In genomic region chr11:32587191-32588089, GRCm38 (mm10) we compare ENCODE assay signal across 10 mouse cellular contexts. TPM values are rescaled to one million over a fixed set of nuclear protein-coding genes. Genes with fewer than 3 reads are reported as not detected.
A peak's percentile ranks its signal among the peaks of the same experiment; 100 is the strongest.
DNase-seq lines count a peak whose midpoint lies in the region; ATAC-seq lines count a peak whose summit lies in the region.
"Had no signal": no experiment of that assay in that cellular context is flagged by ENCODE, and none has a peak within 500 bp of the region (broad histone marks: within the 10 kb centered on the region; RNA-seq: fewer than 3 reads in every experiment).

No protein-coding gene starts in this region.

- H3K4me1 ChIP-seq in heart, embryonic 12.5 days (replicated peaks): peaks cover 17% of the 10 kb centered on the region
- peaks cover 14% of the 10 kb centered on the region for H3K4me1 ChIP-seq in forebrain, embryonic 16.5 days (replicated peaks; ENCODE audit: control insufficient read depth, insufficient read depth, low read length)
- no peaks in the 10 kb centered on the region for H3K4me1 ChIP-seq in midbrain, embryonic 16.5 days (ENCODE audit: control insufficient read depth, insufficient read depth, low read length)

- WGBS in heart, embryonic 12.5 days: 68% methylated on average over 17 of the region's 17 CpGs
- 76% methylated on average over 17 of the region's 17 CpGs for WGBS in forebrain, embryonic 16.5 days
- WGBS in midbrain, embryonic 16.5 days: 74% methylated on average over 17 of the region's 17 CpGs

- no peak for DNase-seq in heart, postnatal 14 days
- DNase-seq in CD4-positive, CD25-positive, alpha-beta regulatory T cell, adult 2 months (ENCODE audit: low read depth, low spot score): peak; percentile 74
- no peak for DNase-seq in embryo, embryonic 10.5 days (ENCODE audit: low spot score)
- no peak for DNase-seq in frontal cortex, postnatal 10 days (ENCODE audit: low spot score in 2 of 2)
- no peak for DNase-seq in embryo, embryonic 11 days

- no peak for ATAC-seq in heart, embryonic 12.5 days (ENCODE audit: insufficient number of reproducible peaks, low FRiP score)
- no peak for ATAC-seq in forebrain, embryonic 16.5 days
- ATAC-seq in midbrain, embryonic 16.5 days: peak; percentile 14; the same call in 1 of the 2 replicates

- no peaks in the 10 kb centered on the region for H3K36me3 ChIP-seq in heart, embryonic 12.5 days
- no peaks in the 10 kb centered on the region for H3K36me3 ChIP-seq in forebrain, embryonic 16.5 days (ENCODE audit: control insufficient read depth, insufficient read depth)
- H3K36me3 ChIP-seq in midbrain, embryonic 16.5 days (ENCODE audit: control insufficient read depth, insufficient read depth, low read length): no peaks in the 10 kb centered on the region

- no peak overlapping the region for H3K4me3 ChIP-seq in heart, embryonic 12.5 days
- no peak overlapping the region for H3K4me3 ChIP-seq in forebrain, embryonic 16.5 days (replicated peaks; ENCODE audit: low read length)
- no peak overlapping the region for H3K4me3 ChIP-seq in midbrain, embryonic 16.5 days (ENCODE audit: low read depth, low read length)
- H3K4me3 ChIP-seq: heart, adult 2 months had no signal

- peak overlapping the region; percentile 36 for H3K9ac ChIP-seq in heart, embryonic 12.5 days
- peak overlapping the region; percentile 43 for H3K9ac ChIP-seq in forebrain, embryonic 16.5 days (replicated peaks; ENCODE audit: low read depth, low read length)
- no peak overlapping the region; the same call in 1 of the 2 replicates for H3K9ac ChIP-seq in midbrain, embryonic 16.5 days (ENCODE audit: low read depth, low read length)

- intact Hi-C loops in heart, postnatal 14 days (cut with DNase I): loop anchor here (1.0 to 5.0 kb wide), 3 partner anchors 55 to 245 kb away; partner anchors contain the start of gene Efcab9

- H3K4me2 ChIP-seq in heart, embryonic 12.5 days: no peak overlapping the region
- no peak overlapping the region for H3K4me2 ChIP-seq in forebrain, embryonic 16.5 days (ENCODE audit: low read length)
- no peak overlapping the region for H3K4me2 ChIP-seq in midbrain, embryonic 16.5 days (ENCODE audit: low read length)

- H3K27me3 ChIP-seq in heart, embryonic 12.5 days (replicated peaks): no peaks in the 10 kb centered on the region
- H3K27me3 ChIP-seq in forebrain, embryonic 16.5 days (replicated peaks; ENCODE audit: control insufficient read depth, insufficient read depth, low read length): no peaks in the 10 kb centered on the region
- no peaks in the 10 kb centered on the region for H3K27me3 ChIP-seq in midbrain, embryonic 16.5 days (ENCODE audit: control insufficient read depth, insufficient read depth, low read depth, low read length)

- H3K9me3 ChIP-seq in heart, embryonic 12.5 days (replicated peaks): no peaks in the 10 kb centered on the region
- H3K9me3 ChIP-seq in forebrain, embryonic 16.5 days (ENCODE audit: control insufficient read depth, low read length): no peaks in the 10 kb centered on the region
- no peaks in the 10 kb centered on the region for H3K9me3 ChIP-seq in midbrain, embryonic 16.5 days (replicated peaks; ENCODE audit: control insufficient read depth, low read length, poor library complexity, severe bottlenecking)

- H3K27ac ChIP-seq in heart, embryonic 12.5 days (ENCODE audit: poor library complexity, severe bottlenecking): no peak overlapping the region
- no peak overlapping the region for H3K27ac ChIP-seq in forebrain, embryonic 16.5 days (ENCODE audit: low read length)
- peak overlapping the region; percentile 6; the same call in 1 of the 2 replicates for H3K27ac ChIP-seq in midbrain, embryonic 16.5 days (ENCODE audit: low read length)
- H3K27ac ChIP-seq: heart, adult 2 months had no signal

RNA-seq across cellular contexts. Expression of gene Stk10, which starts 54.3 kb away (rescaled TPM):
- polyA plus RNA-seq in heart, embryonic 12.5 days (2016; fragmentation: Nextera tagmentation; extraction: Ambion mirVana): 2.9 and 3.2 TPM in 2 replicates
- total RNA-seq in heart, postnatal 14 days (2021): 10 to 100 TPM; 14.3 to 14.5 TPM
- 2.1 and 2.8 TPM in 2 replicates for polyA plus RNA-seq in forebrain, embryonic 16.5 days (2015; fragmentation: Nextera tagmentation; extraction: Ambion mirVana)
- 1.2 and 1.7 TPM in 2 replicates for polyA plus RNA-seq in midbrain, embryonic 16.5 days (2015; fragmentation: Nextera tagmentation; extraction: Ambion mirVana)

RNA-seq across cellular contexts. Expression of gene Fbxw11, which starts 55.1 kb away (rescaled TPM):
- polyA plus RNA-seq in heart, embryonic 12.5 days (2016; fragmentation: Nextera tagmentation; extraction: Ambion mirVana): 76.0 and 79.2 TPM in 2 replicates
- total RNA-seq in heart, postnatal 14 days (2021): 10 to 100 TPM; 51.0 to 55.4 TPM
- 125 and 137 TPM in 2 replicates for polyA plus RNA-seq in forebrain, embryonic 16.5 days (2015; fragmentation: Nextera tagmentation; extraction: Ambion mirVana)
- 119 and 125 TPM in 2 replicates for polyA plus RNA-seq in midbrain, embryonic 16.5 days (2015; fragmentation: Nextera tagmentation; extraction: Ambion mirVana)

RNA-seq across cellular contexts. Expression of gene Efcab9, which starts 55.6 kb away (rescaled TPM):
- polyA plus RNA-seq in heart, embryonic 12.5 days (2016; fragmentation: Nextera tagmentation; extraction: Ambion mirVana): 0.31 and 0.36 TPM in 2 replicates
- total RNA-seq in heart, postnatal 14 days (2021): under 1 TPM; 0.57 to 0.68 TPM
- not detected in 2 replicates for polyA plus RNA-seq in forebrain, embryonic 16.5 days (2015; fragmentation: Nextera tagmentation; extraction: Ambion mirVana)
- not detected in 2 replicates for polyA plus RNA-seq in midbrain, embryonic 16.5 days (2015; fragmentation: Nextera tagmentation; extraction: Ambion mirVana)
- total RNA-seq: heart, adult 2 months; liver, adult 2 months had no signal
- polyA plus RNA-seq: heart, adult 2 months; liver, adult 2 months had no signal
